Mouse (Mus musculus) stomach, embryonic 14.5 days (tissue): ENCODE results near the gene Pdk1. TPM values are rescaled to one million over a fixed set of nuclear protein-coding genes. Genes with fewer than 3 reads are reported as not detected.

Source experiments
- ATAC-seq: fragments of 200-750 bp; cut with Nextera tagmentation; 2 replicates; pipeline ENCODE4 v1.8.0; 2017; ENCODE audit warnings: low read depth, moderate TSS enrichment; ENCODE audit not compliant: insufficient number of reproducible peaks, insufficient read depth, low FRiP score
- H3K27ac ChIP-seq: fragments of 300-500 bp; sonication (generic); 2 replicates; pipeline ENCODE4 v1.5.1; 2014; ENCODE audit warnings: mild to moderate bottlenecking, low read length, moderate library complexity, mixed read lengths
- H3K27me3 ChIP-seq: fragments of 300-500 bp; sonication (generic); 2 replicates; pipeline ENCODE4 v1.6.1; 2014; ENCODE audit warnings: low read length, control low read depth, mixed read lengths; ENCODE audit not compliant: control insufficient read depth, insufficient read depth
- H3K36me3 ChIP-seq: fragments of 300-500 bp; sonication (generic); 2 replicates; pipeline ENCODE4 v1.6.1; 2014; ENCODE audit warnings: mild to moderate bottlenecking, control low read depth, low read length, moderate library complexity, mixed read lengths; ENCODE audit not compliant: control insufficient read depth, insufficient read depth
- H3K4me1 ChIP-seq: fragments of 300-500 bp; sonication (generic); 2 replicates; pipeline ENCODE4 v1.6.1; 2014; ENCODE audit warnings: low read length, control low read depth, mixed read lengths; ENCODE audit not compliant: control insufficient read depth, insufficient read depth
- H3K4me2 ChIP-seq: fragments of 300-500 bp; sonication (generic); replicated peaks from 2 replicates; pipeline ENCODE4 v1.6.1; 2014; ENCODE audit warnings: low read depth, low read length, control low read depth
- H3K4me3 ChIP-seq: fragments of 300-500 bp; sonication (generic); 2 replicates; pipeline ENCODE4 v1.5.1; 2014; ENCODE audit warnings: low read depth, low read length, control low read depth
- H3K9ac ChIP-seq: fragments of 300-500 bp; sonication (generic); replicated peaks from 2 replicates; pipeline ENCODE4 v1.6.1; 2014; ENCODE audit warnings: low read depth, mild to moderate bottlenecking, control low read depth, low read length, moderate library complexity, mixed read lengths
- H3K9me3 ChIP-seq: fragments of 300-500 bp; sonication (generic); 2 replicates; pipeline ENCODE4 v1.6.1; 2016; ENCODE audit warnings: low read depth, low read length, control low read depth; ENCODE audit not compliant: control insufficient read depth
- WGBS: fragments of 180-500 bp; shearing (Covaris S2); extraction: QIAGEN DNeasy Blood & Tissue Kit; methylation state at CpG from one replicate; pipeline ENCODE4 v1.1.7; 2014; 5-methylcytosine and 5-hydroxymethylcytosine counted together
- polyA plus RNA-seq: library from polyadenylated mRNA; unstranded; fragments of >200 nt; fragmentation: Nextera tagmentation; extraction: Ambion mirVana; gene quantifications from 2 replicates; pipeline ENCODE4 v1.2.1, GENCODE M21; 2014

Pdk1 gene
- polyA plus RNA-seq, 1 experiment from 2014 or later: 71.6 TPM

DNA sequence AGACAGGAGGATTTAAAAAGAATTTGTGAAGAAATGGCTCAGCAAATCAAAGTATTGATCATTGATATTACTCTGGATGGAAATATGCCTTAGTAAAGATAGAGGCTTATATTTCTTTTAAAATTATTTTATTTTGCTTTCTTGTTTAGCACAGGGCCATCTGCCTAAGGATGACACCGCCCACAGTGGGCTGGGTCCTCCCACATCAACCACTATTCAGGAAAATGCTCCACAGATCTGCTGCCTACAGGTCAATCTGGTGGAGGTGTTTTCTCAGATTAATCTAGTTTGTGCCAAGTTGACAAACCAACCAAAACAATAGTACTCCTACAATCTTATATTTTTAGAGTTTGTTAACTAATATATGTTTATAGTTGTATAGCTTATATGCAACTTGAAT lies 63.7 kb downstream of the Pdk1 start:
- no peak for ATAC-seq
- Histone ChIP-seq H3K9ac (no peak overlapping the region), H3K9me3 (no peaks in the 10 kb centered on the region), H3K4me1 (no peaks in the 10 kb centered on the region), H3K27ac (no peak overlapping the region), H3K36me3 (no peaks in the 10 kb centered on the region), H3K27me3 (no peaks in the 10 kb centered on the region), H3K4me2 (no peak overlapping the region), H3K4me3 (no peak overlapping the region)
- WGBS: 100% methylated on average over 1 of the region's 1 CpGs

DNA sequence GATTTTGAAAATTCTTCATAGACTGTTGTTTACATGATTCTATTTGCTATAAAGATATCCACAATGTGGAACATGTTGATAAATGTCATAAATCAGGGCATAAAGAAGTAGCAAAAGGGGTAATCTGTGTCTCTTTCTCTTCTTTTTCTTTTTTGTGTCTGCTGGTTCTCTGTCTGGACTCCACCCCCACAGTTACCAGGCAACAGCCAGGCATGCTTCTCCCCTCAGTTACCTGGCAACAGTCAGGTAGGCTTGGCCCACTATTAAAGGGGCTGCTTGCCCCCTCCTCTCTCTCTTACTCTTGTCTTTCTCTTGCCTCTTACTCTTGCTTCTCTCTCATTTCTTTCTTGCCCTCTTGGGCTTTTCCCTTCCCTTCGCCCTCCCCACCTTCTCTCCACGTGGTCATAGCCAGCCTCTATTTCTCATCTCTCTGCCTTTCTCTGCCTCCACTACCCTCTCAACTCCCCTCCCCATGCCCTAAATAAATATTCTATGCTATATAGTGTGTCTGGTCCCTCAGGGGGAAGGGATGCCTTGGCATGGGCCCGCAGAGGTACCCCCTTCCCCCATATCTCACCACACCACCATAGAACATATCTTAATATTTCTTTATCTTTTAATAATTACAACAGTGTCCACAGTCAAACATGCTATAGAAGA lies 64.8 kb downstream of the Pdk1 start:
- Histone ChIP-seq H3K36me3 (no peaks in the 10 kb centered on the region), H3K9me3 (no peaks in the 10 kb centered on the region), H3K27ac (no peak overlapping the region), H3K4me1 (no peaks in the 10 kb centered on the region), H3K27me3 (no peaks in the 10 kb centered on the region), H3K4me3 (no peak overlapping the region), H3K4me2 (no peak overlapping the region), H3K9ac (no peak overlapping the region)
- ATAC-seq: no peak
- 92% methylated on average over 3 of the region's 3 CpGs for WGBS

DNA sequence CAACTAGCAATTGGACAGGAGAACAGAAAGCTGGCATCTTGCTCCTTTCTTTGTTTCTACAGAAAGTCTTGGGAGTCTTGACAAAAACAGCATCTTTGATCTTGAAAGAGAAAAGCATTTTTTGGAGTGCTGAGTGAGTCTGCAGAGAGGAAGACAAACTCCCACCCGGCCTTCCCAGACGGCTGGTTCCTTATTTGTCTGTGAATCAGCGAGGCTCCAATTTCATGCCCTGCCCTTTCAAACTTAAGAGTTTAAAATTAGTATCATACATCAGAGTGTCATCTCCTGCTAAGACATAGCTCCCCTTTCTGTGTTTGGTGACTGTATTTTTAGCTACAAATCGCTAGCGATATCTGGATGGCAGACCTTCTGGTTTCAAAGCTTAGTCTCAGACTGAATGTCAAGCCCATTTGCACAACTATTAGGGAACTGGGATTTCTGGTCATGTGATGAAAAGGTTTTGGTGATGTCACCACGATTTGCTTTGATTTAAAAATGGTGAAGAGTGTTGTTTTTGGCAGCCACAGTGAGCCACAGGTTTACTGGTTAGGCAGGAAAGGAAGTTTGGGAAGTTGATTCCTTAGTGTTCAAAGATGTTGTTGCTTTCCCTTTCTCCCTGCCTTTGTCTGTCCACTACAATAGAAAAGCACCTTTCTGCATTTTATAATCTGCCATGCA lies 65.8 kb downstream of the Pdk1 start:
- Histone ChIP-seq H3K9ac (no peak overlapping the region), H3K4me1 (no peaks in the 10 kb centered on the region), H3K27me3 (no peaks in the 10 kb centered on the region), H3K4me3 (no peak overlapping the region), H3K27ac (no peak overlapping the region), H3K4me2 (no peak overlapping the region), H3K9me3 (no peaks in the 10 kb centered on the region), H3K36me3 (no peaks in the 10 kb centered on the region)
- 40% methylated on average over 6 of the region's 6 CpGs for WGBS
- no peak for ATAC-seq

DNA sequence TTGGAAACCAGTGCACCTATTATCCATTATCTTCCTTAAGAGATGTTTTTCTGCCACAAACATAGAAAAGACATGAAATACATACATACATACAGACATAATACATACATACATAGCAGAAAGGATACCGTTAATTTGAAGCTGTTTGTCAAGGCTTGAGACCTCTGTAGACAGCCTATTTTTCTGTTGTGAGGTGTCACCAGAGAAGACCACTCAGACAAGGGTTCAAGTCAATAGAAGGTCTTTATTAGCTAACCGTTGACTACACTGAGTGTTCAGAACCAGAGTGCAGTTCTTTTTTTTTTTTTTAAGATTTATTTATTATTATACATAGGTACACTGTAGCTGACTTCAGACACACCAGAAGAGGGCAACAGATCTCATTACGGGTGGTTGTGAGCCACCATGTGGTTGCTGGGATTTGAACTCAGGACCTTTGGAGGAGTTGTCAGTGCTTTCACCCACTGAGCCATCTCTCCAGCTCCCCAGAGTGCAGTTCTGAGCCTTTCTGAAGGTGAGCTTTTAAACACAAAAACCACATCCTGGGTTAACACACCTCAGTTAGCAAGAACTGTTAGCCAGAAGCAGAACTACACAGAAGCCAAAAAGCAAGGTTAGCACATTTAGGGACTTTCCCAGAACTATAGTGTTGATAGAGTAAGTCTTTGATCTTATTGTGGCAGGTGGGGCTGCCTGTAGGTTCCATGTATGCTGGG lies 68.1 kb downstream of the Pdk1 start:
- 94% methylated on average over 3 of the region's 3 CpGs for WGBS

DNA sequence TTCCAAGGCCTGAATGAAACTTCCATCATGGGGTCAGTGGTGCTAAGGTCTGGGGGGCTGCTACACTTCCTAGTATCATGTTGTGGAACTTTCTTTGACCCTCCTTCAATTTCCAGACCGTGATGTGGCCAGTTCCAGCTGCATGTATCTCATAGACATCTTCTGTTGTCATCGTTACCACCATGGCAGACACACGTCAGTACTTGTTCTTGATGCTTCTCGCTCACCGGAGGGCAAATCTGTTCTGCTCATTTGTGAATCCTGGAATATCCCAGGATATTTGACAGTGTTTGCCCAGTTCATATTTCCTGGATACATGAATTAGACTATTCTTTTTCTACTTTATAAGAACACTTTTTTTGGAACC lies 68.7 kb downstream of the Pdk1 start:
- no peaks in the 10 kb centered on the region for H3K4me1 ChIP-seq
- H3K36me3 ChIP-seq: no peaks in the 10 kb centered on the region
- H3K27ac ChIP-seq: no peak overlapping the region
- no peaks in the 10 kb centered on the region for H3K9me3 ChIP-seq
- 89% methylated on average over 5 of the region's 5 CpGs for WGBS
- H3K4me3 ChIP-seq: no peak overlapping the region
- ATAC-seq: no peak
- H3K4me2 ChIP-seq: no peak overlapping the region
- H3K27me3 ChIP-seq: no peaks in the 10 kb centered on the region
- H3K9ac ChIP-seq: no peak overlapping the region

More for the DNA sequence above, 68.1 kb downstream of the Pdk1 start:
- no peak overlapping the region for H3K4me3 ChIP-seq
- H3K27me3 ChIP-seq: no peaks in the 10 kb centered on the region
- H3K9me3 ChIP-seq: no peaks in the 10 kb centered on the region
- H3K27ac ChIP-seq: no peak overlapping the region
- H3K9ac ChIP-seq: no peak overlapping the region
- no peaks in the 10 kb centered on the region for H3K36me3 ChIP-seq
- no peaks in the 10 kb centered on the region for H3K4me1 ChIP-seq
- no peak overlapping the region for H3K4me2 ChIP-seq
- no peak for ATAC-seq

DNA sequence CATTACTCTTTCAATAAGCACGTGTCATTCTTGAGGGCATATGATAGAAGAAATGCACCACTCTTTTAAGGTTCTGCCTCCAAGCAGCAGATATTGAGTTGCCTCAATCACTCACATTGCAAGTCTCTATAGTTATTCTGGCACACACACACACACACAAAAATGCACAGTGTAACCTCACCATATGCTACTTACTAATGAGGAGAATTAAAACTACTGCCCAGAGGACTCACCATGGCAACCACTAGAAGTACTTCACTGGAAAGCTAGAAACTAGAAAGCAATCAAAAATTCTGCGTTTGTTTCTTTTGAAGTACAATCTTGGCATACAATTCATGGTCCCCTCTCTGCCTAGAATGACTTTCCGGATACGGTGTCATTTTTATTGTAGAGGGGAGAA lies 78.2 kb downstream of the Pdk1 start:
- no peaks in the 10 kb centered on the region for H3K36me3 ChIP-seq
- 83% methylated on average over 4 of the region's 4 CpGs for WGBS
- H3K27me3 ChIP-seq: no peaks in the 10 kb centered on the region

More for the DNA sequence above, 78.2 kb downstream of the Pdk1 start:
- no peak for ATAC-seq
- Histone ChIP-seq H3K4me1 (no peaks in the 10 kb centered on the region), H3K4me3 (no peak overlapping the region), H3K27ac (no peak overlapping the region), H3K4me2 (no peak overlapping the region), H3K9ac (no peak overlapping the region), H3K9me3 (peaks cover 4% of the 10 kb centered on the region; the same call in 1 of the 2 replicates)

Other genes starting within 250 kb of the Pdk1 start
- 65.5 and 77.0 TPM in 2 replicates for gene Itga6, start 127.6 kb upstream of the Pdk1 start, polyA plus RNA-seq
- gene Rapgef4, start 108.0 kb downstream of the Pdk1 start, polyA plus RNA-seq: 2.4 and 4.4 TPM in 2 replicates